Mouse (Mus musculus): ENCODE data around the gene Gm10271. TPM values are rescaled to one million over a fixed set of nuclear protein-coding genes. Genes with fewer than 3 reads are reported as not detected.

The Gm10271 gene
- total and polyA plus RNA-seq, 2 experiments from 2014 or later: not detected

- H3K4me1 ChIP-seq (ENCODE audit: insufficient read depth, low read length): peaks cover 2% of the 10 kb centered on the region; the same call in 1 of the 2 replicates
- ATAC-seq (ENCODE audit: low FRiP score) (peak; percentile 93), DNase-seq (ENCODE audit: low spot score) (peak; percentile 93)
- H3K9ac ChIP-seq (replicated peaks; ENCODE audit: low read length, poor library complexity, severe bottlenecking): peak within 1 kb of the TSS; percentile 70
- peak within 1 kb of the TSS; percentile 68 for H3K27ac ChIP-seq (ENCODE audit: low read depth, low read length)
- no peaks in the 10 kb centered on the region for H3K36me3 ChIP-seq (ENCODE audit: insufficient read depth, low read length)
- peak; percentile 87 for TF ChIP-seq CTCF (IDR thresholded peaks at IDR 0.05)
- H3K27me3 ChIP-seq (ENCODE audit: insufficient read depth, low read length): no peaks in the 10 kb centered on the region
- H3K4me2 ChIP-seq (ENCODE audit: low read depth, low read length, poor library complexity, severe bottlenecking): peak within 1 kb of the TSS; percentile 51
- H3K9me3 ChIP-seq (ENCODE audit: low read length): no peaks in the 10 kb centered on the region
- peak within 1 kb of the TSS; percentile 69 for H3K4me3 ChIP-seq (ENCODE audit: low read depth, low read length)
- WGBS: under 1% methylated on average over 26 of the region's 103 CpGs
These were observed 22.2 kb downstream of the Gm10271 start, which contains the start of gene Rab3ip for GRCm38 (mm10) chr10:116950009-116950769. Rab3ip (minus strand) TSS chr10:116950769.

GRCm38 (mm10) chr10:116949111-116950008, 23.0 kb downstream of the Gm10271 start:
- WGBS: under 1% methylated on average over 43 of the region's 44 CpGs
- Histone ChIP-seq H3K4me1 (ENCODE audit: insufficient read depth, low read length) (peaks cover 2% of the 10 kb centered on the region; the same call in 1 of the 2 replicates), H3K4me2 (ENCODE audit: low read depth, low read length, poor library complexity, severe bottlenecking) (peak overlapping the region; percentile 51), H3K9ac (replicated peaks; ENCODE audit: low read length, poor library complexity, severe bottlenecking) (peak overlapping the region; percentile 70), H3K27me3 (ENCODE audit: insufficient read depth, low read length) (no peaks in the 10 kb centered on the region), H3K27ac (ENCODE audit: low read depth, low read length) (peak overlapping the region; percentile 68), H3K9me3 (ENCODE audit: low read length) (no peaks in the 10 kb centered on the region), H3K4me3 (ENCODE audit: low read depth, low read length) (peak overlapping the region; percentile 69), H3K36me3 (ENCODE audit: insufficient read depth, low read length) (no peaks in the 10 kb centered on the region)
- no peak for TF ChIP-seq CTCF (IDR thresholded peaks at IDR 0.05)
- ATAC-seq (ENCODE audit: low FRiP score) (peak; percentile 29), DNase-seq (ENCODE audit: low spot score) (peak; percentile 38)

- Histone ChIP-seq H3K9ac (replicated peaks; ENCODE audit: low read length, poor library complexity, severe bottlenecking) (no peak overlapping the region), H3K27ac (ENCODE audit: low read depth, low read length) (no peak overlapping the region), H3K9me3 (ENCODE audit: low read length) (no peaks in the 10 kb centered on the region), H3K4me1 (ENCODE audit: insufficient read depth, low read length) (peaks cover 2% of the 10 kb centered on the region; the same call in 1 of the 2 replicates), H3K27me3 (ENCODE audit: insufficient read depth, low read length) (no peaks in the 10 kb centered on the region), H3K36me3 (ENCODE audit: insufficient read depth, low read length) (no peaks in the 10 kb centered on the region), H3K4me2 (ENCODE audit: low read depth, low read length, poor library complexity, severe bottlenecking) (peak overlapping the region; percentile 51; the same call in 1 of the 2 replicates), H3K4me3 (ENCODE audit: low read depth, low read length) (no peak overlapping the region)
- 78% methylated on average over 9 of the region's 9 CpGs for WGBS
- no peak for ATAC-seq (ENCODE audit: low FRiP score)
- DNase-seq (ENCODE audit: low spot score): no peak
- TF ChIP-seq CTCF (IDR thresholded peaks at IDR 0.05): no peak
These were observed 24.0 kb downstream of the Gm10271 start for GRCm38 (mm10) chr10:116948414-116948813.

- ATAC-seq (ENCODE audit: low FRiP score): no peak
- H3K27me3 ChIP-seq (ENCODE audit: insufficient read depth, low read length): no peaks in the 10 kb centered on the region
- WGBS: 73% methylated on average over 10 of the region's 10 CpGs
These were observed 27.5 kb downstream of the Gm10271 start for GRCm38 (mm10) chr10:116944940-116945339.

GRCm38 (mm10) chr10:116944144-116944543, 28.3 kb downstream of the Gm10271 start:
- TF ChIP-seq CTCF (IDR thresholded peaks at IDR 0.05): peak; percentile 60
- 87% methylated on average over 3 of the region's 3 CpGs for WGBS
- H3K9ac ChIP-seq (replicated peaks; ENCODE audit: low read length, poor library complexity, severe bottlenecking): no peak overlapping the region
- DNase-seq (ENCODE audit: low spot score) (no peak), ATAC-seq (ENCODE audit: low FRiP score) (no peak)
- H3K27ac ChIP-seq (ENCODE audit: low read depth, low read length): no peak overlapping the region
- H3K4me3 ChIP-seq (ENCODE audit: low read depth, low read length): no peak overlapping the region
- peaks cover 2% of the 10 kb centered on the region; the same call in 1 of the 2 replicates for H3K4me1 ChIP-seq (ENCODE audit: insufficient read depth, low read length)
- no peaks in the 10 kb centered on the region for H3K9me3 ChIP-seq (ENCODE audit: low read length)
- no peak overlapping the region for H3K4me2 ChIP-seq (ENCODE audit: low read depth, low read length, poor library complexity, severe bottlenecking)
- 0 out of 2 replicates have a peak, but pooled peaks cover 3% of the 10 kb centered on the region for H3K36me3 ChIP-seq (ENCODE audit: insufficient read depth, low read length)
- no peaks in the 10 kb centered on the region for H3K27me3 ChIP-seq (ENCODE audit: insufficient read depth, low read length)

More at GRCm38 (mm10) chr10:116944940-116945339, 27.5 kb downstream of the Gm10271 start:
- H3K9me3 ChIP-seq (ENCODE audit: low read length): no peaks in the 10 kb centered on the region
- no peak for DNase-seq (ENCODE audit: low spot score)
- H3K36me3 ChIP-seq (ENCODE audit: insufficient read depth, low read length): 0 out of 2 replicates have a peak, but pooled peaks cover 3% of the 10 kb centered on the region
- H3K9ac ChIP-seq (replicated peaks; ENCODE audit: low read length, poor library complexity, severe bottlenecking): no peak overlapping the region
- H3K4me1 ChIP-seq (ENCODE audit: insufficient read depth, low read length): peaks cover 2% of the 10 kb centered on the region; the same call in 1 of the 2 replicates
- no peak for TF ChIP-seq CTCF (IDR thresholded peaks at IDR 0.05)
- H3K4me3 ChIP-seq (ENCODE audit: low read depth, low read length): no peak overlapping the region
- no peak overlapping the region for H3K27ac ChIP-seq (ENCODE audit: low read depth, low read length)
- H3K4me2 ChIP-seq (ENCODE audit: low read depth, low read length, poor library complexity, severe bottlenecking): no peak overlapping the region

Data from midbrain, postnatal 0 days (tissue).